Mouse (Mus musculus) C2C12 (cell line): ENCODE data around the gene C530008M17Rik. TPM values are rescaled to one million over a fixed set of nuclear protein-coding genes. Genes with fewer than 3 reads are reported as not detected.
A peak's percentile ranks its signal among the peaks of the same experiment; 100 is the strongest.

Source experiments
- H3K27me3 ChIP-seq: one replicate; pipeline ENCODE4 v1.6.1; 2011; ENCODE audit not compliant: control insufficient read depth, insufficient read depth, insufficient read length
- H3K36me3 ChIP-seq: one replicate; pipeline ENCODE4 v1.6.1; 2011; ENCODE audit not compliant: control insufficient read depth, insufficient read depth
- H3K4me3 ChIP-seq: one replicate; pipeline ENCODE4 v1.5.1; 2011; ENCODE audit warnings: mild to moderate bottlenecking, control low read depth; ENCODE audit not compliant: poor library complexity, insufficient read depth, severe bottlenecking
- H3K79me2 ChIP-seq: one replicate; pipeline ENCODE4 v1.6.1; 2011; ENCODE audit not compliant: control insufficient read depth, insufficient read depth
- H3K79me3 ChIP-seq: one replicate; pipeline ENCODE4 v1.6.1; 2011; ENCODE audit warnings: low read depth, control low read depth
- H3ac ChIP-seq: one replicate; pipeline ENCODE3; 2011; ENCODE audit warnings: low read depth; ENCODE audit not compliant: control insufficient read depth, insufficient read length
- CEBPB ChIP-seq: IDR thresholded peaks from one replicate; pipeline ENCODE4 v1.6.1; 2011; ENCODE audit warnings: low read depth, mild to moderate bottlenecking, control low read depth, moderate library complexity
- CTCF ChIP-seq: IDR thresholded peaks from one replicate; pipeline ENCODE4 v1.5.1; 2011; ENCODE audit not compliant: control insufficient read depth, insufficient read depth, insufficient read length
- FOSL1 ChIP-seq: IDR thresholded peaks from one replicate; pipeline ENCODE4 v1.8.0; 2011; ENCODE audit warnings: mild to moderate bottlenecking, low read length; ENCODE audit not compliant: poor library complexity, insufficient read depth, severe bottlenecking
- MAX ChIP-seq: IDR thresholded peaks from one replicate; pipeline ENCODE4 v1.6.1; 2011; ENCODE audit warnings: mild to moderate bottlenecking, control low read depth
- MYOD1 ChIP-seq: IDR thresholded peaks from one replicate; pipeline ENCODE4 v1.6.1; 2011; ENCODE audit warnings: low read depth; ENCODE audit not compliant: control insufficient read depth, insufficient read length
- MYOG ChIP-seq: IDR thresholded peaks from one replicate; pipeline ENCODE4 v1.6.1; 2011; ENCODE audit not compliant: control insufficient read depth, insufficient read length; ENCODE audit errors: extremely low read depth
- USF1 ChIP-seq: IDR thresholded peaks from one replicate; pipeline ENCODE4 v1.6.1; 2011; ENCODE audit warnings: low read depth, mild to moderate bottlenecking, control low read depth, moderate library complexity
- polyA plus RNA-seq: library from polyadenylated mRNA; unstranded; fragments of >200 nt; fragmentation: generic; extraction: Trizol; gene quantifications from one replicate; pipeline ENCODE4 v1.2.1, GENCODE M21; 2012; ENCODE audit warnings: missing spikeins

C530008M17Rik gene
- polyA plus RNA-seq, 1 experiment, result 4.6 TPM

DNA sequence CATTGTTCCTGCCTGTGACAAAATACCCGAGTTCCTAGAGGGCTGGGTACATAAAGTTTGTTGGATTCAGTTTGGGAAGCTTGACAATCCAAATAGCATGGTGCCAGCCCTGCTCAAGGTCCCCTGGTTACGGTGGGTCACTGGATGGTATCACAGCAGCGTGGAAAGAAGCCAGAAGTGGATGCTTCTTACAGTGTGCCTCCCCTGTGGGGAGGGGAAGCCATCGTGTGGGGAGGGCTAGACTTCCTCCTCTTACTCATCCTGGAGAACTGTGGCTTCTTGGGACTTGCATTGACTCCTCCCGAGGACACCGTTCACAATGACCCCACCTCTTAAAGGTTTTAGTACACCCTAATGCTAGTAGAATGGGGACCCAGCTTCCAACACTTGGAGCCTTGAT lies 183.5 kb downstream of the C530008M17Rik start:
- no peak overlapping the region for H3ac ChIP-seq
- no peaks in the 10 kb centered on the region for H3K79me2 ChIP-seq
- no peak for TF ChIP-seq MAX
- no peak for TF ChIP-seq FOSL1
- H3K4me3 ChIP-seq, result no peak overlapping the region
- no peaks in the 10 kb centered on the region for H3K36me3 ChIP-seq
- H3K27me3 ChIP-seq, result no peaks in the 10 kb centered on the region
- no peaks in the 10 kb centered on the region for H3K79me3 ChIP-seq

DNA sequence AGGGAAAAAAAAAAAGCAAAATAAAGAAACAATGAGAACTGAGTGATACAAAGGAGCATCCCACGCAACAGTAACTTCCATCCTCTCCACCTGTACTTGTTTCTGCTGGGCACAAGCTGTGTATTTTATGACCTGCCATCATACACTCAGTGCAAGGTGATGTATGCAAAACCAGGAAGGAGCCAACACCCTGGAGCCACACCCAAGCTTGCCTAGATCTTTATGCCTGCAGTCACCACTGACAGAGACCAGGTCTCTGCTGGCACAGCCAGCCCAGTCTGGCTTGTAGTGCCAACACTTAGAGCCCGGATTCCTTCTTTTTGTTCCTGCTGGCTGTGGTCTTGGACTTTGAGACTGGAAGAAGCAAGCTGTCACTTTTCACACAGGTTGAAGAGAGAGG lies 185.5 kb downstream of the C530008M17Rik start:
- TF ChIP-seq MYOD1, result no peak
- no peak for TF ChIP-seq MYOG
- no peak for TF ChIP-seq CTCF
- TF ChIP-seq USF1, result no peak

DNA sequence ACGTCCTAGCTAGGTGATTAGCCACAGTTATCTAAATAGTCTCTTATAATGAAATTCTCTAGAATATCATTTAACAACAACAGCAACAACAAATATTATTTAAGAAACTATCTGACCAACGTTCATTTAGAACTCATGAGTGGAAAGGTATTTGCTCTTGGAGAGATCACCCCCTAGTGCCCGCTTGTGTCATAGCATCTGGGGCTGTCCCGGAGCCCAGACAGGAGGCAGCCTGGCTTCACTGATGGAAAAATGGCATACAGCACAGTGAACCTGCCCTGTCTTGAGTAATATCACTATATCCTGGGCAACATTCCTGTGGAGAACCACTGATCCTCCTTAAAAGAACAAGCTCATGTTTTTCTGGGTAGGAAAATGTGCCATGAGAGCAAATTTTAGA lies 187.1 kb downstream of the C530008M17Rik start:
- H3K36me3 ChIP-seq, result no peaks in the 10 kb centered on the region

More for the DNA sequence above, 185.5 kb downstream of the C530008M17Rik start:
- Histone ChIP-seq H3K79me2 (no peaks in the 10 kb centered on the region), H3ac (no peak overlapping the region), H3K4me3 (no peak overlapping the region), H3K27me3 (no peaks in the 10 kb centered on the region), H3K36me3 (no peaks in the 10 kb centered on the region), H3K79me3 (no peaks in the 10 kb centered on the region)

DNA sequence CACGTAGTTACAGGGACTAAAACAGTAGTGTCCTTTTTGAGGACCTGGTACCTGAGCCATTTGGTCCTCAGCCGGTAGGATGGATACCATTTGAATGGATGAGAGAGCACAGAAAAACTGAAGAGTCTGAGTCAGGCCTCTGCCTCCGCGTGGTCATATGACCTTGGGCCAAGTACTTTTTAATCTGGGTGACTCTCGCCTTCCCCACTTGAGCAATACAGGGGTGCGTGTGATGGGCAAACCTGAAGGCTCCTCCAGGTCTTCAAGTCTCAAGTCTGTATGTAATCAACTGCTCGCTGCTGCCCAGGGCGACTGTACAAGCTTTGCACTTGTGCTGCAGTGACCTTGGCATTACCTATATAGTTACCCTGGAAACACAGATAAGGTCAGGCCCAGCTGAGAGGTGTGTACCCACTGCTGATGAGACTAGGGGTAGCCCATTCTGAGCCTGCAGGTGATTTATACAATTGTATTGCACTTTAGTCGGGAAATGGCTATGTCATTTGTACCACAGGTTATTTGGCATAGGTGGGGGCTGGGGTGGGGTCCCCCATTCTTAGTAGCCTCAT lies 187.6 kb downstream of the C530008M17Rik start:
- no peaks in the 10 kb centered on the region for H3K27me3 ChIP-seq
- TF ChIP-seq MAX, result no peak
- TF ChIP-seq FOSL1, result no peak
- no peak for TF ChIP-seq MYOG
- no peak for TF ChIP-seq CEBPB
- no peak for TF ChIP-seq MYOD1
- no peak for TF ChIP-seq USF1
- no peak for TF ChIP-seq CTCF
- H3K36me3 ChIP-seq, result no peaks in the 10 kb centered on the region

More for the DNA sequence above, 187.1 kb downstream of the C530008M17Rik start:
- H3K4me3 ChIP-seq, result no peak overlapping the region
- TF ChIP-seq MYOG (no peak), USF1 (no peak), MAX (no peak), CEBPB (no peak), CTCF (peak; percentile 56)
- H3ac ChIP-seq, result no peak overlapping the region
- no peaks in the 10 kb centered on the region for H3K27me3 ChIP-seq
- no peaks in the 10 kb centered on the region for H3K79me2 ChIP-seq
- no peaks in the 10 kb centered on the region for H3K79me3 ChIP-seq

DNA sequence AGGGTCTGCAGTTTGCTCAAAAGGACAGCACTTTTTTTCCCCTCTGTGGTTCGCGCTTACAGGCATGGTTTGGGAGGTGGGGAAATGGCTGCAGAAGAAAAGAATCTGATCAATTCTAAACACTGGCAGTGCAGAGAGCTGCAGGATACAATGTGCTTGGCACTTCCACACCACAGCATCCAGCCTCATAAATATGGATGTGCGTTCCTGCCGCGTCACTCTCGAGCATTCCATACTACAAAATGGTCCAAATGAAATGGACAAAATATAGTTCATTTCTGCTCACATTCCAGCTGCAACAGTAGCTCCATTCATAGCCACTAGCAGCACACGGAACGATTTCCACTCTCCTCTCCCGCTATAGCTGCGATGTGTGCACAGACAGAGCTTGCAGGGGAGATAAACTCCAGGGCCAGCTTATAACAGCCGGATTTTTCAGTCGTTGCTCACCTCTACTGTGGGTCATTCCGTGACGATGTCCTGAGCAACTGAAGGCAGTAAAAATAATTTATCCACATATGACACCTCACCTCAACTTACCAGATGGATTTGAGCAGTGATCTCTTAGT lies 188.4 kb downstream of the C530008M17Rik start:
- Histone ChIP-seq H3K4me3 (no peak overlapping the region), H3K27me3 (no peaks in the 10 kb centered on the region), H3K36me3 (no peaks in the 10 kb centered on the region), H3K79me3 (no peaks in the 10 kb centered on the region), H3ac (no peak overlapping the region), H3K79me2 (no peaks in the 10 kb centered on the region)
- TF ChIP-seq CTCF, result no peak
- no peak for TF ChIP-seq MYOD1
- TF ChIP-seq CEBPB, result no peak
- TF ChIP-seq USF1, result no peak
- no peak for TF ChIP-seq FOSL1
- TF ChIP-seq MYOG, result no peak
- TF ChIP-seq MAX, result no peak

More for the DNA sequence above, 187.6 kb downstream of the C530008M17Rik start:
- Histone ChIP-seq H3K4me3 (no peak overlapping the region), H3ac (no peak overlapping the region), H3K79me3 (no peaks in the 10 kb centered on the region), H3K79me2 (no peaks in the 10 kb centered on the region)

DNA sequence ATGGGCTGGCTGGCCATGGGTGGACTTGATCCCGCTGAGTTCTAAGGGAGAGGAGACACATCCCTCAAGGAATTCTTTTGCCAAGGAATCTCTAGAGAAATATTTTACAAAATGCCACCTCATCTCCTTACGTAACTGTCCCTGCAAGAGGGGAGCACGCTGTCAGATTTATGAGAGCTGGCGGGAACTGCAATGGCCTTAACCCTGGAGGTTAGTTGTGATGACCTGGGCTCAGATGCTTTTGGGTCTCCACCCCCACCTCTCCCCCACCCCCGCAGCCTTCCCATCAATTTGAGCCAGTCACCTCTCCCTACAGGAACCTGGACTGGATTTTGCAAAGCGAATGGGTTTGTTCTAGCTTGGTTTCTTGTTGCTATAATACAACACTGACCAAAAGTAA lies 190.8 kb downstream of the C530008M17Rik start:
- Histone ChIP-seq H3K27me3 (no peaks in the 10 kb centered on the region), H3K4me3 (no peak overlapping the region), H3K79me2 (no peaks in the 10 kb centered on the region), H3K36me3 (no peaks in the 10 kb centered on the region), H3ac (no peak overlapping the region), H3K79me3 (no peaks in the 10 kb centered on the region)
- no peak for TF ChIP-seq MYOD1

DNA sequence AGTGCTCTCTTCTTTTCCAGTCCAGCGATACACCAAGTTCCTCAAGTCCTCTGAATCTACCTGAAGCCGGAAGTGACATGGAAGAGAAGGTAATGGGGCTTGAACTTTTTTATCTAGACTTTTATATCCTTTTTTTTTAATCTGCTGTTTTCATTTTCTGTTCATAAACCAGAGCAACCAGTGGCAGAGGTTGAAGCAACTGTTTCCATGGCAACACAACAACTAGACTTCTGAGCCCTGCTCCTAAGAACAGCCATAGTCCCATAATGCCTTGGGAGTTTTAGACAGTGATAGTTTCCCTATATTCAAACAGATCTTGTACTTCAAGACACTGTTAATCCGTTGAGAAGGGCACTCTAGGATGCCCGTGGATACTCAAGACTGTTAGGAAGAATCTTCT lies 195.0 kb downstream of the C530008M17Rik start:
- H3K27me3 ChIP-seq, result no peaks in the 10 kb centered on the region
- TF ChIP-seq MYOD1 (no peak), CTCF (no peak), USF1 (no peak), MYOG (no peak), MAX (no peak), FOSL1 (no peak), CEBPB (no peak)
- H3ac ChIP-seq, result no peak overlapping the region
- no peak overlapping the region for H3K4me3 ChIP-seq
- H3K79me3 ChIP-seq, result no peaks in the 10 kb centered on the region
- no peaks in the 10 kb centered on the region for H3K79me2 ChIP-seq
- H3K36me3 ChIP-seq, result no peaks in the 10 kb centered on the region
